Mouse (Mus musculus) thymus, adult 2 months (tissue): ENCODE results near the gene Peli1. TPM values are rescaled to one million over a fixed set of nuclear protein-coding genes. Genes with fewer than 3 reads are reported as not detected.

Experiments
- DNase-seq: peaks from one replicate; pipeline ENCODE4 v3.0.0; 2021
- H3K27ac ChIP-seq: fragments of 200-500 bp; 2 replicates; pipeline ENCODE4 v1.5.1; 2012; ENCODE audit warnings: low read length, control low read depth; ENCODE audit not compliant: control insufficient read depth, insufficient read depth
- H3K27me3 ChIP-seq: fragments of 200-500 bp; 2 replicates; pipeline ENCODE4 v1.6.1; 2012; ENCODE audit warnings: mild to moderate bottlenecking, low read length, moderate library complexity, mixed read lengths; ENCODE audit not compliant: control insufficient read depth, insufficient read depth
- H3K36me3 ChIP-seq: fragments of 200-500 bp; 2 replicates; pipeline ENCODE4 v1.6.1; 2012; ENCODE audit warnings: mild to moderate bottlenecking, low read length, moderate library complexity; ENCODE audit not compliant: control insufficient read depth, insufficient read depth
- H3K4me1 ChIP-seq: fragments of 200-500 bp; replicated peaks from 2 replicates; pipeline ENCODE4 v1.6.1; 2012; ENCODE audit warnings: low read length; ENCODE audit not compliant: control insufficient read depth, insufficient read depth
- H3K4me3 ChIP-seq: fragments of 200-500 bp; 2 replicates; pipeline ENCODE4 v1.5.1; 2012; ENCODE audit warnings: mild to moderate bottlenecking, low read length, control low read depth, moderate library complexity; ENCODE audit not compliant: control insufficient read depth, insufficient read depth
- CTCF ChIP-seq: fragments of 200-500 bp; IDR thresholded peaks from 2 replicates; pipeline ENCODE4 v1.5.1; 2012; ENCODE audit warnings: mild to moderate bottlenecking, control low read depth, low read length, moderate library complexity, borderline replicate concordance; ENCODE audit not compliant: control insufficient read depth, poor library complexity, insufficient read depth; ENCODE audit errors: extremely low read depth
- POLR2A ChIP-seq: fragments of 200-500 bp; IDR thresholded peaks from 2 replicates; pipeline ENCODE4 v1.6.1; 2012; ENCODE audit warnings: mild to moderate bottlenecking, low read length, control low read depth, moderate library complexity; ENCODE audit not compliant: control insufficient read depth, poor library complexity, insufficient read depth; ENCODE audit errors: extremely low read depth
- WGBS: fragments of 180-500 bp; shearing (Covaris S2); methylation state at CpG from one replicate; pipeline ENCODE4 v1.1.7; 2018; 5-methylcytosine and 5-hydroxymethylcytosine counted together
- polyA plus RNA-seq: library from polyadenylated mRNA; depleted of rRNA; stranded (reverse); fragments of >200 nt; gene quantifications from 2 replicates; pipeline ENCODE4 v1.2.3, GENCODE M21; 2012

Gene Peli1
- polyA plus RNA-seq, 1 experiment = 53.4 TPM

GRCm38 (mm10) chr11:21101286-21101685 is 10.2 kb downstream of the Peli1 start:
- no peaks in the 10 kb centered on the region for H3K36me3 ChIP-seq
- 85% methylated on average over 4 of the region's 4 CpGs for WGBS
- H3K27ac ChIP-seq = no peak overlapping the region
- H3K27me3 ChIP-seq = no peaks in the 10 kb centered on the region
- H3K4me1 ChIP-seq = peaks cover 2% of the 10 kb centered on the region; the same call in 1 of the 2 replicates
- H3K4me3 ChIP-seq = no peak overlapping the region
- TF ChIP-seq POLR2A (no peak), CTCF (no peak)
- DNase-seq = no peak

GRCm38 (mm10) chr11:21102273-21103005 is 11.3 kb downstream of the Peli1 start:
- 83% methylated on average over 6 of the region's 6 CpGs for WGBS
- H3K4me3 ChIP-seq = no peak overlapping the region
- no peak for DNase-seq
- H3K27ac ChIP-seq = no peak overlapping the region
- no peak for TF ChIP-seq POLR2A
- TF ChIP-seq CTCF = no peak
- H3K27me3 ChIP-seq = no peaks in the 10 kb centered on the region
- H3K4me1 ChIP-seq = peaks cover 7% of the 10 kb centered on the region
- peaks cover 5% of the 10 kb centered on the region for H3K36me3 ChIP-seq

- 38% methylated on average over 2 of the region's 2 CpGs for whole genome bisulfite sequencing
- H3K36me3 ChIP-seq = peaks cover 5% of the 10 kb centered on the region
- no peak overlapping the region for H3K4me3 ChIP-seq
- no peak for DNase-seq
- H3K27ac ChIP-seq = no peak overlapping the region
- peaks cover 7% of the 10 kb centered on the region for H3K4me1 ChIP-seq
- TF ChIP-seq CTCF (no peak), POLR2A (no peak)
- no peaks in the 10 kb centered on the region for H3K27me3 ChIP-seq
Measured at GRCm38 (mm10) chr11:21103186-21103585, 12.1 kb downstream of the Peli1 start.

GRCm38 (mm10) chr11:21105393-21105792 is 14.3 kb downstream of the Peli1 start:
- TF ChIP-seq POLR2A (no peak), CTCF (no peak)
- WGBS = 93% methylated on average over 1 of the region's 1 CpGs
- no peak for DNase-seq
- Histone ChIP-seq H3K4me3 (no peak overlapping the region), H3K27ac (no peak overlapping the region), H3K4me1 (peaks cover 7% of the 10 kb centered on the region), H3K27me3 (no peaks in the 10 kb centered on the region), H3K36me3 (peaks cover 5% of the 10 kb centered on the region)

- WGBS = 100% methylated on average over 1 of the region's 1 CpGs
- no peak overlapping the region for H3K4me3 ChIP-seq
Measured at GRCm38 (mm10) chr11:21107120-21107519, 16.0 kb downstream of the Peli1 start.

GRCm38 (mm10) chr11:21109279-21109678 is 18.2 kb downstream of the Peli1 start:
- TF ChIP-seq POLR2A = no peak
- TF ChIP-seq CTCF = no peak
- WGBS = 85% methylated on average over 2 of the region's 2 CpGs
- no peak for DNase-seq
- no peak overlapping the region for H3K27ac ChIP-seq
- peaks cover 5% of the 10 kb centered on the region for H3K36me3 ChIP-seq
- peaks cover 5% of the 10 kb centered on the region; the same call in 1 of the 2 replicates for H3K4me1 ChIP-seq
- H3K4me3 ChIP-seq = no peak overlapping the region
- H3K27me3 ChIP-seq = no peaks in the 10 kb centered on the region

More at GRCm38 (mm10) chr11:21107120-21107519, 16.0 kb downstream of the Peli1 start:
- DNase-seq = no peak
- no peak overlapping the region for H3K27ac ChIP-seq
- TF ChIP-seq CTCF (no peak), POLR2A (no peak)
- H3K4me1 ChIP-seq = peaks cover 5% of the 10 kb centered on the region; the same call in 1 of the 2 replicates
- peaks cover 5% of the 10 kb centered on the region for H3K36me3 ChIP-seq
- H3K27me3 ChIP-seq = no peaks in the 10 kb centered on the region
